Mouse (Mus musculus): ENCODE results near the gene Zdhhc22. TPM values are rescaled to one million over a fixed set of nuclear protein-coding genes. Genes with fewer than 3 reads are reported as not detected.

Gene Zdhhc22
- total and polyA plus RNA-seq, 3 experiments, result not detected

- Histone ChIP-seq H3K4me1 (ENCODE audit: control insufficient read depth in 1 of 2, insufficient read depth in 2 of 2) (peaks cover 4 to 55% of the 10 kb centered on the region in 2 experiments), H3K79me2 (replicated peaks; ENCODE audit: control insufficient read depth, extremely low read depth, insufficient read depth, poor library complexity, severe bottlenecking) (peaks cover 22% of the 10 kb centered on the region), H3K27me3 (replicated peaks) (no peaks in the 10 kb centered on the region), H3K9me3 (replicated peaks; ENCODE audit: low read length) (no peaks in the 10 kb centered on the region), H3K4me3 (replicated peaks in 1 of 3; ENCODE audit: low read depth in 2 of 3, low read length in 2 of 3, poor library complexity in 1 of 3) (peak overlapping the region; percentile 72 to 92 (median 76)), H3K27ac (ENCODE audit: insufficient read depth, low read depth) (peak overlapping the region; percentile 84), H3K9ac (ENCODE audit: insufficient read depth, low read depth) (peak overlapping the region; percentile 95), H3K36me3 (replicated peaks in 1 of 2; ENCODE audit: control insufficient read depth in 1 of 2, insufficient read depth in 1 of 2, low read length in 1 of 2) (no peaks in the 10 kb centered on the region), H3K4me2 (ENCODE audit: insufficient read depth, low read depth, poor library complexity, severe bottlenecking) (peak overlapping the region; percentile 85)
- dilution Hi-C loops (cut with MboI; ENCODE audit: extremely low pct_ligation_motif_present, extremely low pct_unique_long_range_greater_than_20kb, low sequenced_read_pairs) (no loop called here), in situ Hi-C loops (cut with MboI; ENCODE audit: low pct_ligation_motif_present, low pct_unique_long_range_greater_than_20kb, low sequenced_read_pairs) (no loop called here)
- peak; percentile 55 for DNase-seq (ENCODE audit: extremely low read depth)
- TF ChIP-seq NRF1 (IDR thresholded peaks at IDR 0.05; ENCODE audit: low read depth, low read length) (no peak), CHD1 (IDR thresholded peaks at IDR 0.05; ENCODE audit: low read depth, low read length) (no peak), HCFC1 (IDR thresholded peaks at IDR 0.05; ENCODE audit: low read depth, low read length) (no peak), EP300 (IDR thresholded peaks at IDR 0.05; ENCODE audit: low read length) (no peak), RCOR1 (conservative IDR thresholded peaks at IDR 0.05; ENCODE audit: low read depth, low read length) (0 out of 2 replicates have a peak, but pooled peaks have one; percentile 58), TBP (conservative IDR thresholded peaks at IDR 0.05; ENCODE audit: low read depth, low read length) (peak; percentile 90), TCF12 (IDR thresholded peaks at IDR 0.05; ENCODE audit: low read depth, low read length) (peak; percentile 18; the same call in 1 of the 2 replicates), USF2 (conservative IDR thresholded peaks at IDR 0.05; ENCODE audit: low read depth, low read length) (no peak), ZMIZ1 (IDR thresholded peaks at IDR 0.05; ENCODE audit: low read depth, low read length) (peak; percentile 93), POLR2A (IDR thresholded peaks at IDR 0.05; ENCODE audit: low read depth, low read length) (peak; percentile 39), PAX5 (IDR thresholded peaks at IDR 0.05; ENCODE audit: low read length) (no peak), ELF1 (IDR thresholded peaks at IDR 0.05; ENCODE audit: low read depth, low read length) (no peak), ZC3H11A (IDR thresholded peaks at IDR 0.05; ENCODE audit: low read depth, low read length) (no peak), JUN (IDR thresholded peaks at IDR 0.05; ENCODE audit: insufficient read depth, low read depth, low read length) (no peak), MAZ (IDR thresholded peaks at IDR 0.05; ENCODE audit: low read depth, low read length) (no peak)
Measured at GRCm38 (mm10) chr12:86946301-86946781, 43.9 kb downstream of the Zdhhc22 start.

GRCm38 (mm10) chr12:86945126-86945525, 45.1 kb downstream of the Zdhhc22 start:
- H3K9me3 ChIP-seq (replicated peaks; ENCODE audit: low read length), result no peaks in the 10 kb centered on the region
- DNase-seq (ENCODE audit: extremely low read depth), result peak; percentile 86
- H3K79me2 ChIP-seq (replicated peaks; ENCODE audit: control insufficient read depth, extremely low read depth, insufficient read depth, poor library complexity, severe bottlenecking), result peaks cover 17% of the 10 kb centered on the region; the same call in 1 of the 2 replicates
- TF ChIP-seq MXI1 (IDR thresholded peaks at IDR 0.05; ENCODE audit: low read depth, low read length), result no peak
- no peak for TF ChIP-seq CHD1 (IDR thresholded peaks at IDR 0.05; ENCODE audit: low read depth, low read length)
- TF ChIP-seq MAX (IDR thresholded peaks at IDR 0.05; ENCODE audit: low read length), result no peak
- TF ChIP-seq USF1 (IDR thresholded peaks at IDR 0.05; ENCODE audit: low read depth, low read length), result no peak
- no peak for TF ChIP-seq SIN3A (IDR thresholded peaks at IDR 0.05; ENCODE audit: low read length)
- TF ChIP-seq JUND (conservative IDR thresholded peaks at IDR 0.05; ENCODE audit: low read depth, low read length), result no peak
- TF ChIP-seq RAD21 (IDR thresholded peaks at IDR 0.05; ENCODE audit: low read depth, low read length), result peak; percentile 86
- TF ChIP-seq UBTF (IDR thresholded peaks at IDR 0.05; ENCODE audit: low read depth, low read length), result no peak
- TF ChIP-seq MEF2A (IDR thresholded peaks at IDR 0.05; ENCODE audit: borderline replicate concordance, low read depth, low read length), result no peak
- no peak for TF ChIP-seq JUN (IDR thresholded peaks at IDR 0.05; ENCODE audit: insufficient read depth, low read depth, low read length)
- TF ChIP-seq GABPA (IDR thresholded peaks at IDR 0.05; ENCODE audit: insufficient replicate concordance, low read depth, low read length), result no peak
- TF ChIP-seq SMC3 (IDR thresholded peaks at IDR 0.05; ENCODE audit: low read depth, low read length), result peak; percentile 86
- TF ChIP-seq TCF12 (IDR thresholded peaks at IDR 0.05; ENCODE audit: low read depth, low read length), result no peak
- peak; percentile 53 to 91 for TF ChIP-seq CTCF (conservative IDR thresholded peaks at IDR 0.05 in 1 of 2, IDR thresholded peaks at IDR 0.05 in 1 of 2; ENCODE audit: low read depth in 2 of 2, low read length in 2 of 2)
- TF ChIP-seq MYC (IDR thresholded peaks at IDR 0.05; ENCODE audit: low read depth, low read length), result no peak
- TF ChIP-seq PAX5 (IDR thresholded peaks at IDR 0.05; ENCODE audit: low read length), result no peak
- TF ChIP-seq MAFK (IDR thresholded peaks at IDR 0.05; ENCODE audit: insufficient replicate concordance, low read length), result no peak
- TF ChIP-seq EP300 (IDR thresholded peaks at IDR 0.05; ENCODE audit: low read length), result no peak
- no peak for TF ChIP-seq USF2 (conservative IDR thresholded peaks at IDR 0.05; ENCODE audit: low read depth, low read length)
- no peak for TF ChIP-seq ZC3H11A (IDR thresholded peaks at IDR 0.05; ENCODE audit: low read depth, low read length)
- H3K4me1 ChIP-seq (ENCODE audit: control insufficient read depth in 1 of 2, insufficient read depth in 2 of 2), result peaks cover 4 to 55% of the 10 kb centered on the region in 2 experiments
- in situ Hi-C loops (cut with MboI; ENCODE audit: low pct_ligation_motif_present, low pct_unique_long_range_greater_than_20kb, low sequenced_read_pairs) (no loop called here), dilution Hi-C loops (cut with MboI; ENCODE audit: extremely low pct_ligation_motif_present, extremely low pct_unique_long_range_greater_than_20kb, low sequenced_read_pairs) (no loop called here)
- no peak overlapping the region for H3K4me3 ChIP-seq (replicated peaks in 1 of 3; ENCODE audit: low read depth in 2 of 3, low read length in 2 of 3, poor library complexity in 1 of 3)
- H3K27ac ChIP-seq (ENCODE audit: insufficient read depth, low read depth), result no peak overlapping the region
- H3K4me2 ChIP-seq (ENCODE audit: insufficient read depth, low read depth, poor library complexity, severe bottlenecking), result peak overlapping the region; percentile 79; the same call in 1 of the 2 replicates
- H3K9ac ChIP-seq (ENCODE audit: insufficient read depth, low read depth), result no peak overlapping the region
- no peaks in the 10 kb centered on the region for H3K27me3 ChIP-seq (replicated peaks)
- H3K36me3 ChIP-seq (replicated peaks in 1 of 2; ENCODE audit: control insufficient read depth in 1 of 2, insufficient read depth in 1 of 2, low read length in 1 of 2), result no peaks in the 10 kb centered on the region
